Mouse (Mus musculus): ENCODE measurements around the gene Tmem131. TPM values are rescaled to one million over a fixed set of nuclear protein-coding genes. Genes with fewer than 3 reads are reported as not detected.

Gene Tmem131
- total and polyA plus RNA-seq, 2 experiments from 2014 or later = 8.9 to 21.5 TPM

GRCm38 (mm10) chr1:36984406-36984805 is 40.9 kb upstream of the Tmem131 start:
- WGBS = 27% methylated on average over 6 of the region's 6 CpGs
- no peak for DNase-seq (ENCODE audit: low spot score)
- no peaks in the 10 kb centered on the region for H3K4me1 ChIP-seq (ENCODE audit: insufficient read depth, low read length)
- ATAC-seq = no peak
- H3K27ac ChIP-seq = no peak overlapping the region
- no peak for TF ChIP-seq CTCF (IDR thresholded peaks at IDR 0.05; ENCODE audit: low read depth)
- no peak overlapping the region for H3K4me3 ChIP-seq (ENCODE audit: low read length)
- no peaks in the 10 kb centered on the region for H3K9me3 ChIP-seq (ENCODE audit: low read length)
- no peaks in the 10 kb centered on the region for H3K27me3 ChIP-seq (ENCODE audit: insufficient read depth, low read length)
- no peaks in the 10 kb centered on the region for H3K36me3 ChIP-seq (ENCODE audit: insufficient read depth, low read length)
- no peak overlapping the region for H3K9ac ChIP-seq (replicated peaks; ENCODE audit: low read length)
- no peak overlapping the region for H3K4me2 ChIP-seq (ENCODE audit: low read depth, low read length)

GRCm38 (mm10) chr1:36983754-36984153 is 40.3 kb upstream of the Tmem131 start:
- Histone ChIP-seq H3K9me3 (ENCODE audit: low read length) (no peaks in the 10 kb centered on the region), H3K36me3 (ENCODE audit: insufficient read depth, low read length) (no peaks in the 10 kb centered on the region), H3K27me3 (ENCODE audit: insufficient read depth, low read length) (no peaks in the 10 kb centered on the region), H3K4me1 (ENCODE audit: insufficient read depth, low read length) (no peaks in the 10 kb centered on the region), H3K4me3 (ENCODE audit: low read length) (no peak overlapping the region), H3K4me2 (ENCODE audit: low read depth, low read length) (no peak overlapping the region), H3K9ac (replicated peaks; ENCODE audit: low read length) (no peak overlapping the region), H3K27ac (no peak overlapping the region)
- TF ChIP-seq CTCF (IDR thresholded peaks at IDR 0.05; ENCODE audit: low read depth) = no peak
- DNase-seq (ENCODE audit: low spot score) (no peak), ATAC-seq (no peak)
- 43% methylated on average over 4 of the region's 4 CpGs for WGBS

- TF ChIP-seq CTCF (IDR thresholded peaks at IDR 0.05; ENCODE audit: low read depth) = no peak
- ATAC-seq (no peak), DNase-seq (ENCODE audit: low spot score) (no peak)
- H3K4me1 ChIP-seq (ENCODE audit: insufficient read depth, low read length) = no peaks in the 10 kb centered on the region
- H3K9me3 ChIP-seq (ENCODE audit: low read length) = no peaks in the 10 kb centered on the region
- H3K27me3 ChIP-seq (ENCODE audit: insufficient read depth, low read length) = no peaks in the 10 kb centered on the region
- no peak overlapping the region for H3K4me2 ChIP-seq (ENCODE audit: low read depth, low read length)
- H3K9ac ChIP-seq (replicated peaks; ENCODE audit: low read length) = no peak overlapping the region
- H3K4me3 ChIP-seq (ENCODE audit: low read length) = no peak overlapping the region
- no peak overlapping the region for H3K27ac ChIP-seq
- no peaks in the 10 kb centered on the region for H3K36me3 ChIP-seq (ENCODE audit: insufficient read depth, low read length)
- WGBS = 86% methylated on average over 9 of the region's 9 CpGs
These were observed 38.9 kb upstream of the Tmem131 start for GRCm38 (mm10) chr1:36982191-36982961.

- Histone ChIP-seq H3K27ac (no peak overlapping the region), H3K4me1 (ENCODE audit: insufficient read depth, low read length) (no peaks in the 10 kb centered on the region), H3K4me3 (ENCODE audit: low read length) (no peak overlapping the region), H3K9ac (replicated peaks; ENCODE audit: low read length) (no peak overlapping the region), H3K9me3 (ENCODE audit: low read length) (no peaks in the 10 kb centered on the region), H3K27me3 (ENCODE audit: insufficient read depth, low read length) (no peaks in the 10 kb centered on the region), H3K36me3 (ENCODE audit: insufficient read depth, low read length) (no peaks in the 10 kb centered on the region), H3K4me2 (ENCODE audit: low read depth, low read length) (no peak overlapping the region)
- no peak for TF ChIP-seq CTCF (IDR thresholded peaks at IDR 0.05; ENCODE audit: low read depth)
- WGBS = 85% methylated on average over 4 of the region's 4 CpGs
- DNase-seq (ENCODE audit: low spot score) (no peak), ATAC-seq (no peak)
These were observed 33.3 kb upstream of the Tmem131 start for GRCm38 (mm10) chr1:36976770-36977169.

- no peaks in the 10 kb centered on the region for H3K27me3 ChIP-seq (ENCODE audit: insufficient read depth, low read length)
- H3K9me3 ChIP-seq (ENCODE audit: low read length) = no peaks in the 10 kb centered on the region
- ATAC-seq (no peak), DNase-seq (ENCODE audit: low spot score) (no peak)
- H3K9ac ChIP-seq (replicated peaks; ENCODE audit: low read length) = no peak overlapping the region
- TF ChIP-seq CTCF (IDR thresholded peaks at IDR 0.05; ENCODE audit: low read depth) = no peak
- no peak overlapping the region for H3K27ac ChIP-seq
- no peaks in the 10 kb centered on the region for H3K36me3 ChIP-seq (ENCODE audit: insufficient read depth, low read length)
- WGBS = 94% methylated on average over 3 of the region's 3 CpGs
- H3K4me3 ChIP-seq (ENCODE audit: low read length) = no peak overlapping the region
- H3K4me1 ChIP-seq (ENCODE audit: insufficient read depth, low read length) = no peaks in the 10 kb centered on the region
- H3K4me2 ChIP-seq (ENCODE audit: low read depth, low read length) = no peak overlapping the region
These were observed 27.6 kb upstream of the Tmem131 start for GRCm38 (mm10) chr1:36970918-36971617.

DNA sequence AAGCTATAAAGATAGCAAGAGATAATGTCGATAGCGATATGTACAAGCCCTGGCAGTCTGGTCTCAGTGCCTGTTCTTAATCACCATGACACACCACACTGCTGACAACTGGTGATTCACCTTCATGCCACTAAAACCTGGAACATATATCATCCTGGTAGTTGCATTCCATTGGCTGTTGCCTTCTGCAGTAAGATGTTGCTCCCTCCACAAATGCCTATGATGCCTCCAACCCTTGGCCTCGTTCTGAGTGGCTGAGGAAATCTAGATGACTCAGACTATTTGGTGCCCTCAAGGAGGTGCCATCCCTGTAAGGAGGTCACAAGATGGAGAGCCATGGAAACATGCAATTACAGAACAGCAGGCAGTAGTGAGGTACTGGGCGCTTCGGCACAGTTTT is 22.4 kb upstream of the Tmem131 start:
- no peak overlapping the region for H3K4me2 ChIP-seq (ENCODE audit: low read depth, low read length)
- no peak overlapping the region for H3K4me3 ChIP-seq (ENCODE audit: low read length)
- H3K27ac ChIP-seq = no peak overlapping the region
- ATAC-seq = no peak
- no peak for TF ChIP-seq CTCF (IDR thresholded peaks at IDR 0.05; ENCODE audit: low read depth)
- no peaks in the 10 kb centered on the region for H3K4me1 ChIP-seq (ENCODE audit: insufficient read depth, low read length)
- no peaks in the 10 kb centered on the region for H3K36me3 ChIP-seq (ENCODE audit: insufficient read depth, low read length)
- no peak overlapping the region for H3K9ac ChIP-seq (replicated peaks; ENCODE audit: low read length)
- 94% methylated on average over 5 of the region's 5 CpGs for WGBS
- DNase-seq (ENCODE audit: low spot score) = no peak
- H3K27me3 ChIP-seq (ENCODE audit: insufficient read depth, low read length) = no peaks in the 10 kb centered on the region
- H3K9me3 ChIP-seq (ENCODE audit: low read length) = no peaks in the 10 kb centered on the region
